Mouse (Mus musculus) neural tube, embryonic 15.5 days (tissue): Measurements from ENCODE around the gene Slc39a2. TPM values are rescaled to one million over a fixed set of nuclear protein-coding genes. Genes with fewer than 3 reads are reported as not detected.
"Not testable (repeated sequence)": the region's sequence is repeated elsewhere in the genome, so short reads cannot be mapped to it uniquely, and the experiment has no call there.

Source experiments
- ATAC-seq: fragments of 200-750 bp; cut with Nextera tagmentation; 2 replicates; pipeline ENCODE4 v1.8.0; 2017; ENCODE audit warnings: mild to moderate bottlenecking, moderate TSS enrichment, moderate library complexity; ENCODE audit not compliant: low FRiP score
- H3K27ac ChIP-seq: fragments of 300-500 bp; sonication (generic); replicated peaks from 2 replicates; pipeline ENCODE4 v1.5.1; 2015; ENCODE audit warnings: mild to moderate bottlenecking, inconsistent platforms
- H3K27me3 ChIP-seq: fragments of 300-500 bp; sonication (generic); replicated peaks from 2 replicates; pipeline ENCODE4 v1.6.1; 2015; ENCODE audit warnings: inconsistent platforms
- H3K36me3 ChIP-seq: fragments of 300-500 bp; sonication (generic); 2 replicates; pipeline ENCODE4 v1.6.1; 2015; ENCODE audit warnings: inconsistent platforms
- H3K4me1 ChIP-seq: fragments of 300-500 bp; sonication (generic); 2 replicates; pipeline ENCODE4 v1.6.1; 2015; ENCODE audit warnings: inconsistent platforms
- H3K4me2 ChIP-seq: fragments of 300-500 bp; sonication (generic); 2 replicates; pipeline ENCODE4 v1.6.1; 2015; ENCODE audit warnings: inconsistent platforms, mild to moderate bottlenecking, moderate library complexity
- H3K4me3 ChIP-seq: fragments of 300-500 bp; sonication (generic); replicated peaks from 2 replicates; pipeline ENCODE4 v1.5.1; 2015; ENCODE audit warnings: mild to moderate bottlenecking, inconsistent platforms
- H3K9ac ChIP-seq: fragments of 300-500 bp; sonication (generic); replicated peaks from 2 replicates; pipeline ENCODE4 v1.6.1; 2015; ENCODE audit warnings: mild to moderate bottlenecking, inconsistent platforms
- H3K9me3 ChIP-seq: fragments of 300-500 bp; sonication (generic); replicated peaks from 2 replicates; pipeline ENCODE4 v1.6.1; 2016; ENCODE audit warnings: inconsistent platforms
- WGBS: fragments of 180-500 bp; shearing (Covaris S2); methylation state at CpG from one replicate; pipeline ENCODE4 v1.1.7; 2015; ENCODE audit warnings: mixed read lengths; 5-methylcytosine and 5-hydroxymethylcytosine counted together
- polyA plus RNA-seq: library from polyadenylated mRNA; unstranded; fragments of >200 nt; fragmentation: Nextera tagmentation; extraction: Ambion mirVana; gene quantifications from 2 replicates; pipeline ENCODE4 v1.2.1, GENCODE M21; 2015

Slc39a2 gene
- 1.5 and 2.0 TPM in 2 replicates for polyA plus RNA-seq

- Histone ChIP-seq H3K27me3 (no peaks in the 10 kb centered on the region), H3K9me3 (no peaks in the 10 kb centered on the region), H3K4me2 (no peak within 1 kb of the TSS), H3K4me3 (no peak within 1 kb of the TSS), H3K27ac (no peak within 1 kb of the TSS), H3K36me3 (peaks cover 79% of the 10 kb centered on the region), H3K4me1 (no peaks in the 10 kb centered on the region), H3K9ac (no peak within 1 kb of the TSS)
- no peak for ATAC-seq
- 92% methylated on average over 9 of the region's 9 CpGs for WGBS
Observed at GRCm38 (mm10) chr14:51892191-51892939, at the start of gene Slc39a2. Gene Slc39a2 (plus strand): TSS chr14:51892889.

GRCm38 (mm10) chr14:51843882-51844281 lies 48.8 kb upstream of the Slc39a2 start:
- ATAC-seq: no peak
- no peaks in the 10 kb centered on the region for H3K27me3 ChIP-seq
- no peaks in the 10 kb centered on the region for H3K36me3 ChIP-seq
- no peaks in the 10 kb centered on the region for H3K4me1 ChIP-seq
- no peak overlapping the region for H3K27ac ChIP-seq
- no peak overlapping the region for H3K4me3 ChIP-seq
- no peak overlapping the region for H3K9ac ChIP-seq
- H3K4me2 ChIP-seq: no peak overlapping the region
- no peaks in the 10 kb centered on the region for H3K9me3 ChIP-seq

GRCm38 (mm10) chr14:51846566-51846965 lies 46.1 kb upstream of the Slc39a2 start:
- ATAC-seq: no peak
- 82% methylated on average over 3 of the region's 3 CpGs for WGBS
- Histone ChIP-seq H3K27me3 (no peaks in the 10 kb centered on the region), H3K9me3 (no peaks in the 10 kb centered on the region), H3K27ac (no peak overlapping the region), H3K36me3 (no peaks in the 10 kb centered on the region), H3K4me1 (no peaks in the 10 kb centered on the region), H3K4me3 (no peak overlapping the region), H3K9ac (no peak overlapping the region), H3K4me2 (no peak overlapping the region)

GRCm38 (mm10) chr14:51851006-51851405 lies 41.7 kb upstream of the Slc39a2 start:
- not testable (repeated sequence) for H3K27ac ChIP-seq, H3K27me3 ChIP-seq, H3K9me3 ChIP-seq, H3K4me1 ChIP-seq, H3K4me3 ChIP-seq, ATAC-seq, H3K4me2 ChIP-seq, H3K9ac ChIP-seq, H3K36me3 ChIP-seq
- WGBS: 47% methylated on average over 3 of the region's 3 CpGs

GRCm38 (mm10) chr14:51853399-51853798 lies 39.3 kb upstream of the Slc39a2 start, which contains the start of gene Ear6:
Gene Ear6 (plus strand): TSS chr14:51853699.
- H3K27me3 ChIP-seq: no peaks in the 10 kb centered on the region
- H3K9ac ChIP-seq: no peak within 1 kb of the TSS
- no peak for ATAC-seq
- H3K4me2 ChIP-seq: no peak within 1 kb of the TSS
- no peaks in the 10 kb centered on the region for H3K36me3 ChIP-seq
- no peaks in the 10 kb centered on the region for H3K9me3 ChIP-seq
- H3K4me1 ChIP-seq: no peaks in the 10 kb centered on the region
- H3K4me3 ChIP-seq: no peak within 1 kb of the TSS
- H3K27ac ChIP-seq: no peak within 1 kb of the TSS

- H3K27me3 ChIP-seq, H3K4me1 ChIP-seq, H3K36me3 ChIP-seq, H3K4me2 ChIP-seq, H3K4me3 ChIP-seq, ATAC-seq, H3K27ac ChIP-seq, H3K9ac ChIP-seq, H3K9me3 ChIP-seq: not testable (repeated sequence)
- WGBS: 88% methylated on average over 7 of the region's 7 CpGs
Observed at GRCm38 (mm10) chr14:51855280-51855679, 37.4 kb upstream of the Slc39a2 start.

- not testable (repeated sequence) for H3K27me3 ChIP-seq, H3K4me2 ChIP-seq, H3K27ac ChIP-seq, H3K9ac ChIP-seq, ATAC-seq, H3K4me3 ChIP-seq, H3K36me3 ChIP-seq, H3K9me3 ChIP-seq, H3K4me1 ChIP-seq
- 14% methylated on average over 1 of the region's 1 CpGs for WGBS
Observed at GRCm38 (mm10) chr14:51863603-51864002, 29.1 kb upstream of the Slc39a2 start.

GRCm38 (mm10) chr14:51870756-51871155 lies 21.9 kb upstream of the Slc39a2 start:
- no peaks in the 10 kb centered on the region for H3K9me3 ChIP-seq
- WGBS: 89% methylated on average over 2 of the region's 2 CpGs

GRCm38 (mm10) chr14:51871741-51872140 lies 20.9 kb upstream of the Slc39a2 start:
- Histone ChIP-seq H3K4me3 (no peak overlapping the region), H3K27ac (no peak overlapping the region), H3K4me1 (no peaks in the 10 kb centered on the region), H3K36me3 (no peaks in the 10 kb centered on the region), H3K9ac (no peak overlapping the region), H3K4me2 (no peak overlapping the region), H3K27me3 (no peaks in the 10 kb centered on the region), H3K9me3 (no peaks in the 10 kb centered on the region)
- ATAC-seq: no peak
- 81% methylated on average over 9 of the region's 9 CpGs for WGBS

More at GRCm38 (mm10) chr14:51870756-51871155, 21.9 kb upstream of the Slc39a2 start:
- no peaks in the 10 kb centered on the region for H3K36me3 ChIP-seq
- H3K4me1 ChIP-seq: no peaks in the 10 kb centered on the region
- ATAC-seq: no peak
- H3K27ac ChIP-seq: no peak overlapping the region
- no peak overlapping the region for H3K4me3 ChIP-seq
- H3K4me2 ChIP-seq: no peak overlapping the region
- no peaks in the 10 kb centered on the region for H3K27me3 ChIP-seq
- no peak overlapping the region for H3K9ac ChIP-seq

- no peak overlapping the region for H3K9ac ChIP-seq
- no peak overlapping the region for H3K4me3 ChIP-seq
- H3K4me2 ChIP-seq: no peak overlapping the region
- H3K36me3 ChIP-seq: no peaks in the 10 kb centered on the region
- no peaks in the 10 kb centered on the region for H3K9me3 ChIP-seq
- H3K27ac ChIP-seq: no peak overlapping the region
- no peak for ATAC-seq
- 83% methylated on average over 3 of the region's 3 CpGs for WGBS
- H3K27me3 ChIP-seq: no peaks in the 10 kb centered on the region
- no peaks in the 10 kb centered on the region for H3K4me1 ChIP-seq
Observed at GRCm38 (mm10) chr14:51877517-51877916, 15.2 kb upstream of the Slc39a2 start.

GRCm38 (mm10) chr14:51883527-51884030 lies 9.1 kb upstream of the Slc39a2 start:
- ATAC-seq: peak; percentile 52
- Histone ChIP-seq H3K27me3 (no peaks in the 10 kb centered on the region), H3K36me3 (peaks cover 20% of the 10 kb centered on the region), H3K27ac (peak overlapping the region; percentile 85), H3K4me2 (peak overlapping the region; percentile 77), H3K4me1 (peaks cover 18% of the 10 kb centered on the region), H3K9me3 (no peaks in the 10 kb centered on the region), H3K9ac (no peak overlapping the region; the same call in 1 of the 2 replicates), H3K4me3 (peak overlapping the region; percentile 76)
- 2% methylated on average over 4 of the region's 4 CpGs for WGBS

- H3K9me3 ChIP-seq: no peaks in the 10 kb centered on the region
- H3K36me3 ChIP-seq: peaks cover 25% of the 10 kb centered on the region
- peaks cover 18% of the 10 kb centered on the region for H3K4me1 ChIP-seq
- peak overlapping the region; percentile 32 for H3K9ac ChIP-seq
- H3K27ac ChIP-seq: peak overlapping the region; percentile 85
- no peaks in the 10 kb centered on the region for H3K27me3 ChIP-seq
- peak overlapping the region; percentile 76 for H3K4me3 ChIP-seq
- H3K4me2 ChIP-seq: peak overlapping the region; percentile 77
- 1% methylated on average over 14 of the region's 14 CpGs for WGBS
- peak; percentile 60 for ATAC-seq
Observed at GRCm38 (mm10) chr14:51884031-51884544, 8.6 kb upstream of the Slc39a2 start.
